Mouse (Mus musculus) small intestine, adult 2 months (tissue): ENCODE measurements around the gene Mog. TPM values are rescaled to one million over a fixed set of nuclear protein-coding genes. Genes with fewer than 3 reads are reported as not detected.

Source experiments
- H3K27ac ChIP-seq: fragments of 200-500 bp; 2 replicates; pipeline ENCODE4 v1.5.1; 2012; ENCODE audit warnings: low read depth, low read length, control low read depth, inconsistent platforms; ENCODE audit not compliant: insufficient read depth
- H3K27me3 ChIP-seq: fragments of 200-500 bp; 2 replicates; pipeline ENCODE4 v1.6.1; 2012; ENCODE audit warnings: mild to moderate bottlenecking, moderate library complexity, low read length, inconsistent platforms; ENCODE audit not compliant: control insufficient read depth, insufficient read depth
- H3K36me3 ChIP-seq: fragments of 200-500 bp; 2 replicates; pipeline ENCODE4 v1.6.1; 2012; ENCODE audit warnings: mild to moderate bottlenecking, low read length, control low read depth, inconsistent platforms; ENCODE audit not compliant: control insufficient read depth, insufficient read depth
- H3K4me1 ChIP-seq: fragments of 200-500 bp; 2 replicates; pipeline ENCODE4 v1.6.1; 2012; ENCODE audit warnings: low read length, inconsistent platforms, mixed read lengths; ENCODE audit not compliant: control insufficient read depth, insufficient read depth, insufficient read length
- H3K4me3 ChIP-seq: fragments of 200-500 bp; 2 replicates; pipeline ENCODE4 v1.5.1; 2012; ENCODE audit warnings: low read depth, mild to moderate bottlenecking, control low read depth, inconsistent platforms, low read length, moderate library complexity
- CTCF ChIP-seq: fragments of 200-500 bp; IDR thresholded peaks from 2 replicates; pipeline ENCODE4 v1.5.1; 2012; ENCODE audit warnings: low read depth, mild to moderate bottlenecking, control low read depth, inconsistent platforms, low read length, moderate library complexity, mixed read lengths; ENCODE audit not compliant: insufficient replicate concordance, insufficient read length; ENCODE audit errors: extremely low read depth
- POLR2A ChIP-seq: fragments of 200-500 bp; IDR thresholded peaks from 2 replicates; pipeline ENCODE4 v1.6.1; 2012; ENCODE audit warnings: low read depth, mild to moderate bottlenecking, control low read depth, inconsistent platforms, low read length, moderate library complexity
- WGBS: fragments of 180-500 bp; shearing (Covaris S2); methylation state at CpG from one replicate; pipeline ENCODE4 v1.1.7; 2018; 5-methylcytosine and 5-hydroxymethylcytosine counted together
- polyA plus RNA-seq: library from polyadenylated mRNA; depleted of rRNA; stranded (reverse); fragments of >200 nt; gene quantifications from 2 replicates; pipeline ENCODE4 v1.2.3, GENCODE M21; 2012; rRNA removed

The Mog gene
- polyA plus RNA-seq, 1 experiment, result not detected

- Histone ChIP-seq H3K27me3 (no peaks in the 10 kb centered on the region), H3K36me3 (no peaks in the 10 kb centered on the region), H3K4me1 (peaks cover 5% of the 10 kb centered on the region), H3K4me3 (peak within 1 kb of the TSS; percentile 18), H3K27ac (no peak within 1 kb of the TSS)
- no peak for TF ChIP-seq CTCF
- no peak for TF ChIP-seq POLR2A
- WGBS, result 9% methylated on average over 18 of the region's 18 CpGs
These were observed 41.9 kb downstream of the Mog start, which contains the start of gene 2410137M14Rik for GRCm38 (mm10) chr17:36981221-36981813. Gene 2410137M14Rik, minus strand, starts transcription at chr17:36981237.

GRCm38 (mm10) chr17:36973271-36973787 lies 49.9 kb downstream of the Mog start:
- Histone ChIP-seq H3K27ac (no peak overlapping the region), H3K4me3 (no peak overlapping the region), H3K4me1 (no peaks in the 10 kb centered on the region), H3K27me3 (no peaks in the 10 kb centered on the region), H3K36me3 (no peaks in the 10 kb centered on the region)
- 58% methylated on average over 8 of the region's 8 CpGs for WGBS
- no peak for TF ChIP-seq CTCF
- no peak for TF ChIP-seq POLR2A

DNA sequence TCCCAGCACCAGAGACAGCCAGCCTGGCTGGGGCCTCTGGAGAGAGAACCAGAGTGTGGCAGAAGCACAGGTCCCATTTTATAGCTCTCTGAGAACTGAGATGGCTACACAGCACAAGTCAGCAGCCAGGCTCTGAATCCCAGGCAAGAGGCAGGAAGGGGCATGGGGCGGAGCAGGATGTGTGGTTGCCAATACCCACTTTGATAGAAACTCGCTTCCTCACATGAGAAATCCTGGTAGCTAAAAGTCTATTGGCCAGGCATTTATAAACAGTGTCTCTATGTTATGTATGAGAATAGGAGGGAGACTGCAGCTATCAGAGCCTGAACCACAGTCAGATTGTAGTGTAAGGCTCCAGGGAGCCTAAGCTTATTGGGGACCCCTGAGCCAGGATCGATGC lies 50.4 kb downstream of the Mog start:
- Histone ChIP-seq H3K27ac (no peak overlapping the region), H3K27me3 (no peaks in the 10 kb centered on the region), H3K4me3 (no peak overlapping the region), H3K36me3 (no peaks in the 10 kb centered on the region), H3K4me1 (no peaks in the 10 kb centered on the region)
- TF ChIP-seq CTCF (no peak), POLR2A (no peak)
- 77% methylated on average over 3 of the region's 3 CpGs for WGBS

DNA sequence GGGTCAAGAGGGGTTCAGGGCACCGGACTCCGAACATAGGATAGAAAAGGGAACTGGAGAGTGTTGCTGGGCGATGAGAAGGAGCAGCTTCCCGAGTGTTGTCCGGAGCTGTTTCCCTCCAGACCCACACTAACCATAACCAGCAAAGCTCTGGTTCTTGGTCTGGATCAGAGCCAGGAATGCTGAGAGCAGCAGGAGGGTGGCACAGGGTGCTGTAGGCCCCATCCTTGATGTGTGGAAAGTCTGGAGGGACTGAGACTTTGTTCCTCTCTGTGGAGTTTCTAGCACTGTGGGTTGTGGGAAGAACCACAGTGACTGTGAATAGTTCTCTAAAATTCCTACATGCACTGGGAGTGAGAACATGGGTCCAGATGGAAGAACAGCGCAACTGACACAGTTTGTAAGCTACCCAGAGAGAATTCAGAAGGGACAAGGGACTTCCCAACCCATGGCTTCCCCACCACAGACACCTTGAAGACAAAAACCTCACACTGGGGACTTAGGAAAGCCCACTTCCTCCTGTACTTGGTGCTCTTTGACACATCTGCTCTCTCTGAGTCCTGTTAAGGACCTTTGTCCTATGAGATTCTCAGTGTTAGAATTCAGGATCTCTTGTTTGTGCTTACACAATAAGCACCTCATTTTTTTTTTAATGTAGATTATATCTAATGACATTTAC lies 51.9 kb downstream of the Mog start:
- H3K36me3 ChIP-seq, result no peaks in the 10 kb centered on the region
- no peaks in the 10 kb centered on the region for H3K27me3 ChIP-seq
- H3K4me1 ChIP-seq, result no peaks in the 10 kb centered on the region
- H3K4me3 ChIP-seq, result no peak overlapping the region
- H3K27ac ChIP-seq, result no peak overlapping the region
- WGBS, result 83% methylated on average over 6 of the region's 6 CpGs
- TF ChIP-seq CTCF (no peak), POLR2A (no peak)

DNA sequence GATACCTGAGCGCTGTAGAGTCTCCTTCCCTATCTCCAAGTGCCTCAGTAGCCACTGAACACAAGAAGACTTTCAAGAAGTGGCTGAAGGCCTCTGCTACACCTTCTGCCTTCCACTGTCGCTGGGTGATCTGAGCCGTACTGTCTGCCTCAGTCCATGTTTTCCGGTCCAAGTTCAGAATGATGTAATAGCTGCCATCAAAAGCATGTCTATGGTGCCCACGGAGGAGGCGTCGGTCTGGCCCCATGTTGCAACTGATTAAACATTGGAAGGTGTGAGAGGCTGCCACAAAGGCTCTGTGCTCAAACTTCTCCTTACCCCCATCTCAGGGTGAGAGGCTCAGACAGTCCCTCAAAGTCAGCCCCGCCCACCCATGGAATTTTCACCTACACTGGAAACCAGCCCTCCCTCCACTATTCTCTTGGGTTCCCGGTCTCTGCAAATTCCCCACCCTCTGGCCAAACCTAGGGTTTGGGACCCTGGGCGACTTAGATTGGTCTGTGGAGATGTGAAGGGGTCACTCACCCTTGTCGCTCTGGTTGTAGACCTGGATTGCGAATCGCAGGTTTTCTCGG lies 52.8 kb downstream of the Mog start:
- H3K27me3 ChIP-seq, result no peaks in the 10 kb centered on the region
- H3K27ac ChIP-seq, result no peak overlapping the region
- no peaks in the 10 kb centered on the region for H3K4me1 ChIP-seq
- WGBS, result 68% methylated on average over 14 of the region's 14 CpGs
- H3K36me3 ChIP-seq, result 0 out of 2 replicates have a peak, but pooled peaks cover 1% of the 10 kb centered on the region
- no peak for TF ChIP-seq POLR2A
- no peak for TF ChIP-seq CTCF
- no peak overlapping the region for H3K4me3 ChIP-seq

DNA sequence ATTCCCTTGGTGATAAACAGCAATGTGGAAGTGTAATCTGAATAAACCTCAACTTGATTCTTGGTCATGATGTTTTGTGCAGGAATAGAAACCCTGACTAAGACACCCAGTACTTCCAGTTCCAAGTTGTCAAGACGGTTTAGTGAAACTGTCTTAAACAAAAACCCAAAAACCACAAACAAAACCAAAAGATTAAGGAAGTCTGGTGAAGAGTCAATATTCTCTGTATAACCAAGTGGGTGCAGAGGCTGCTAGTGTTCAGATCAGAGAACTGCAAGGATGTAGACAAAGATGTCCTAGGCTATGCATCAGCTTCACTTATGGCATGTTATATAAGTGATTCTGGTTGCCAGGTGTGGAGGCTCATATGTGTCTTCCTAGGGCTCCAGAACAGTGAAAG lies 56.3 kb downstream of the Mog start:
- no peak for TF ChIP-seq POLR2A
- no peak for TF ChIP-seq CTCF
- Histone ChIP-seq H3K4me3 (no peak overlapping the region), H3K4me1 (no peaks in the 10 kb centered on the region), H3K27ac (no peak overlapping the region), H3K36me3 (0 out of 2 replicates have a peak, but pooled peaks cover 3% of the 10 kb centered on the region), H3K27me3 (no peaks in the 10 kb centered on the region)
- 69% methylated on average over 1 of the region's 1 CpGs for WGBS

GRCm38 (mm10) chr17:36961125-36961524 lies 62.1 kb downstream of the Mog start:
- no peak overlapping the region for H3K27ac ChIP-seq
- no peak for TF ChIP-seq CTCF
- TF ChIP-seq POLR2A, result no peak
- WGBS, result 54% methylated on average over 1 of the region's 1 CpGs
- H3K36me3 ChIP-seq, result 0 out of 2 replicates have a peak, but pooled peaks cover 4% of the 10 kb centered on the region
- H3K4me1 ChIP-seq, result peaks cover 6% of the 10 kb centered on the region; the same call in 1 of the 2 replicates
- H3K27me3 ChIP-seq, result no peaks in the 10 kb centered on the region
- H3K4me3 ChIP-seq, result no peak overlapping the region

Other genes starting within 250 kb of the Mog start
- not detected in 2 replicates for gene H2-M10.6, start 211.2 kb downstream of the Mog start, polyA plus RNA-seq
- gene Trim26, start 186.3 kb downstream of the Mog start, polyA plus RNA-seq, result 15.5 and 37.3 TPM in 2 replicates
- gene Trim15, start 156.2 kb downstream of the Mog start, polyA plus RNA-seq, result 25.0 and 39.3 TPM in 2 replicates
- 0.09 TPM in 1 of 2 replicates, not detected in the other for gene Trim10, start 153.8 kb downstream of the Mog start, polyA plus RNA-seq
- 23.2 and 42.3 TPM in 2 replicates for gene Trim40, start 133.3 kb downstream of the Mog start, polyA plus RNA-seq
- 31.8 and 57.0 TPM in 2 replicates for gene Trim31, start 125.3 kb downstream of the Mog start, polyA plus RNA-seq
- 3.6 and 16.0 TPM in 2 replicates for gene Rnf39, start 80.5 kb downstream of the Mog start, polyA plus RNA-seq
- gene Ppp1r11, start 71.7 kb downstream of the Mog start, polyA plus RNA-seq, result 16.7 and 31.1 TPM in 2 replicates
- gene Znrd1, start 64.8 kb downstream of the Mog start, polyA plus RNA-seq, result 14.3 and 23.8 TPM in 2 replicates
- 0.18 and 0.25 TPM in 2 replicates for gene Znrd1as, start 64.8 kb downstream of the Mog start, polyA plus RNA-seq
- not detected in 2 replicates for gene 2410137M14Rik, start 42.2 kb downstream of the Mog start, polyA plus RNA-seq
- 0.09 TPM in 1 of 2 replicates, not detected in the other for gene H2-M5, start 33.9 kb downstream of the Mog start, polyA plus RNA-seq
- gene Zfp57, start 22.2 kb downstream of the Mog start, polyA plus RNA-seq, result 0.70 and 0.84 TPM in 2 replicates
- gene Gabbr1, start 22.6 kb upstream of the Mog start, polyA plus RNA-seq, result 7.3 and 14.5 TPM in 2 replicates
- not detected in 2 replicates for gene Olfr90, start 65.1 kb upstream of the Mog start, polyA plus RNA-seq
- gene Olfr91, start 74.9 kb upstream of the Mog start, polyA plus RNA-seq, result not detected in 2 replicates
- not detected in 2 replicates for gene Olfr92, start 96.7 kb upstream of the Mog start, polyA plus RNA-seq
- not detected in 2 replicates for gene Olfr93, start 138.1 kb upstream of the Mog start, polyA plus RNA-seq
- 0.79 TPM in 1 of 2 replicates, not detected in the other for gene Ubd, start 170.5 kb upstream of the Mog start, polyA plus RNA-seq
- not detected in 2 replicates for gene Olfr94, start 177.6 kb upstream of the Mog start, polyA plus RNA-seq
- gene Olfr95, start 189.7 kb upstream of the Mog start, polyA plus RNA-seq, result not detected in 2 replicates
- not detected in 2 replicates for gene Olfr96, start 196.7 kb upstream of the Mog start, polyA plus RNA-seq
- not detected in 2 replicates for gene Olfr97, start 213.9 kb upstream of the Mog start, polyA plus RNA-seq
- not detected in 2 replicates for gene Olfr98, start 240.4 kb upstream of the Mog start, polyA plus RNA-seq
- 3.1 and 4.0 TPM in 2 replicates for gene H2-M3, start 246.8 kb upstream of the Mog start, polyA plus RNA-seq